Mouse (Mus musculus) heart, postnatal 0 days (tissue): ENCODE results near the gene Gm49318.

Experiments
- CTCF ChIP-seq: IDR thresholded peaks from 2 replicates; pipeline ENCODE4 v1.5.1; 2016; ENCODE audit warnings: antibody characterized with exemption, control low read depth, low read depth
- EP300 ChIP-seq: IDR thresholded peaks from 2 replicates; pipeline ENCODE4 v1.6.1; 2016; ENCODE audit warnings: antibody characterized with exemption, low read depth

- TF ChIP-seq CTCF = no peak
- no peak for TF ChIP-seq EP300
Observed at GRCm38 (mm10) chr9:21988421-21989101, 82.5 kb downstream of the Gm49318 start.
